Mouse (Mus musculus): Measurements from ENCODE around the gene Hoxb7. TPM values are rescaled to one million over a fixed set of nuclear protein-coding genes. Genes with fewer than 3 reads are reported as not detected.

The Hoxb7 gene
- total RNA-seq, 2 experiments from 2014 or later: not detected

GRCm38 (mm10) chr11:96332105-96332504, 45.7 kb downstream of the Hoxb7 start:
- no peak for DNase-seq (ENCODE audit: low spot score in 2 of 2)

- DNase-seq (ENCODE audit: low spot score in 2 of 2): no peak
Observed at GRCm38 (mm10) chr11:96332618-96333032, 46.2 kb downstream of the Hoxb7 start.

DNA sequence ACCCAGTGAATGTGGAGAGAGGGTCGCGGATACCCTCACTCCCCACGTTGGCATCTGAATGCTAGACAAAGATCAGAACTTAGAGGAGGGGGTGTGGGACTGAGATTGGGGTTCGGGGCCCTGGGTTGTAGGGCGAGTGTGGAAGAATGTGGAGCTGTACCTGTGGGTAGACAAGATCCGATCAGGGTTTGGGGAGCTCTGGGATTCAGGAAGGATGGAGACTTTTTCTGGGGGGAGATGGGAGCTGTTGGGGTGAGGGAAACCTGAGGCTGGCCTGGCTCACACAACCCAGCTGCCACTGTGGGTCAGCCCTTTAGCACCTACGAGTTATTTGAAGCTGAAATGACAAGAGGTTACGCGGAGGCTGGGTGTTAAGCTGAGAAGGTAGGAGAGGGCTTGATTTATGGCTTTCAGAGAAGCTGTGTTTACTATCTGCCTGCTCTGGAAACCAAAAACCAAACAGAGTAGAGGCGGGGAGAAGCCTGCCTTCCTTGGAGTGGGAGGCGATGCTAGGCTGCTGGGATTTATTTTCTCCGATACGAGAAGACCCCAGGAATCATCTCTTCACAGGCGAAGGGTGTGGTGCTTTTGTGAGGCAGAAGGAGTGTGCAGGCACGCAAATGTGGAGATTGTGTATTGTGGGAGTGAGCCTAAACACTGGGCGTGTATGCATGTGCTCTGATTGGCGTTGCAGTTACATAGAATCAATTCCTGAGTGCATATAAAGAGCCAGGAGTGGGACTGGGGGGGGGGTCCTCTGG, 47.0 kb downstream of the Hoxb7 start:
- DNase-seq (ENCODE audit: low spot score in 2 of 2): no peak

- DNase-seq (ENCODE audit: low spot score in 2 of 2): no peak
Observed at GRCm38 (mm10) chr11:96334002-96334364, 47.6 kb downstream of the Hoxb7 start.

DNA sequence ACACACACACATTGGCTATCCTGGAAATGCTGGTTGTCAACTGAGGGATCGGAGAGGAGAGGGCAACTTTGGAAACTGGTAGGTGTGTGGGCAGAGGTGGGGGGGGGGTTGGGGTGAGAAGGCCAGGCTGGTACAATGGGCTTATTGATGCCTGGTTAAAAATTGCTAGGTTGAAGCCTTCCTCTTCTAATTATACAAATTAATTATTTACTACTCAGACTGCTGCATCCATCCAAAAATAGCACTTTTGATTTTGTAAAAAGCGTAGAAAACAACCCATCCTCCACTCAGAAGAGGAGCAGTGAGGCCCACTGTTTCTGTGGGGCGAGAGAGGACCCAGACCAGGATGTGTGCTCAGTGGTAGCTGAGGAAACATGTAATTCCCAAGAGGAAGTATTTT, 48.6 kb downstream of the Hoxb7 start:
- DNase-seq (ENCODE audit: low spot score in 2 of 2): no peak

- no peak for DNase-seq (ENCODE audit: low spot score in 2 of 2)
Observed at GRCm38 (mm10) chr11:96336597-96336996, 50.2 kb downstream of the Hoxb7 start.

DNA sequence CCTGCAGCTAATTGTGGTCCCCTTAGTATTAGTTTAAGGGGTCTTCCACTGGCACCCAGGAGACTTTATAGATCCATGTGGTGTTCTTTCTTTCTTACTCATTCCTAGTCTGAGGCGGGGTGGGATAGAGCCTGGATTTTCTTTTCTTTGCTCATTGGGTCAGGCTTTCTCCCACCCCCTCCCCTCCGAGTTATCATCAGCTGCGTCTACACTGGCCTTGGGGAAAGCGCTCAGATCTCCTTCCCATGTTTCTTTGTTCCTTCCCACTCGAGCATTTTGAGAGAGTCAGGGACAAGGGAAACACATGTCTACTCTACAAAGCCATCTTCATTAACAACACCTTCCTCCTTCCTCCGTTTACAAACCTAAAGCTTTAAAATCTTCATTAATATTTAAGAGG, 50.6 kb downstream of the Hoxb7 start:
- no peak for DNase-seq (ENCODE audit: low spot score in 2 of 2)

DNA sequence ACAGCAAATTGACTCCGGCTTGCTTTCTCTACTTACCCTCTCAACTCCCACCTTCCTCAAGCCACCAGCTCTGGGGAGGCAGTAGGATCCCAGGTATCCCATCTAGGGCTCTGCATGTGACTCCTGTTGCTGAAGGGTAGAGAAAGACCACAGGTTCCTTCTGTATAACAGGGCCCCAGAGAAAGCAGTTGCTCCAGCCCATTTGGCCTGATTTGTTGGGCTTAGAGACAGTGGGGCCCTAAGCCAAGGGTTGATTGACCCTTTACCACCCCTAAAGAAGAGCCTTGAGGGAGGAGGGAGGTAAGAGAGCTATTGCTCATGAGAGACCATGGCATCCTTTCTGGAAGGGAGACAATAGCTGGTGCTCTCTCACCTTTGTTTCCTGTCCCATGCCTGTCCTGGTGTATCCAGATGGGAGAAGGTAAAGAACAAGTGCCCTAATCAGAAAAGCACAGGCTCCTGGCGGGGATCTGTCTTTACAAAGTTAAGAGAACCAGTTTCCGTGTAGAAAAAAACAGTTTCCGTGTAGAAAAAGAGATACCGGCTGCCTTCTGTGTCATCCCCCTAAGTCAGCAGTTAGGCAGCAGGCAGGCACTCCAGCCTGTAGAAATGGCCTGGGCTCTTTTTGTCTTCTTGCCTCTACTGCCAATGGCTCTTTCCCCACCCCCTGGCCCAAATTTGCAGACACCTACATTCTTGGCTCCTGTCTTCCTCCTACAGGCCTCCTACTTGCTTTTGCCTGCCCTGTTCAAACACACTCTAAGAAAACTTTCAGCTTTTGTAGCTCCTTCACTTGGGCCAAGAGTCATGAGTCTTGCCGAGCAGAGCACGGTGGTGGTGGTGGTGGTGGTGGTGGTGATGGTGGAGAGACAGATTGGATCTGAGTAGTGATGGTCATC, 52.8 kb downstream of the Hoxb7 start:
- no peak for DNase-seq (ENCODE audit: low spot score in 2 of 2)

Small RNA genes lying within 50 kb of the gene (microRNA-seq; reads per million reads assigned to microRNA genes)
- gene Mir10a (30.2 to 43.9 reads per million in 2 experiments), gene Mir196a-1 (0 reads per million in 2 experiments)

Other genes with a start within 250 kb of the Hoxb7 start
- gene Ube2z, start 221.2 kb upstream of the Hoxb7 start, total RNA-seq (2021): 10 to 100 TPM; 56.3 to 59.0 TPM
- gene Atp5g1, start 211.0 kb upstream of the Hoxb7 start, total RNA-seq (2021): 100 to 1,000 TPM; 370 to 408 TPM
- gene Calcoco2, start 174.7 kb upstream of the Hoxb7 start, total RNA-seq (2021): under 1 TPM in 1 of 2 experiments, not detected in 1; 0.20 TPM
- under 1 TPM; 0.30 to 0.40 TPM for gene Ttll6, start 152.8 kb upstream of the Hoxb7 start, total RNA-seq (2021)
- not detected for gene Hoxb13, start 92.3 kb upstream of the Hoxb7 start, total RNA-seq (2021)
- not detected for gene Hoxb9, start 15.2 kb upstream of the Hoxb7 start, total RNA-seq (2021)
- gene Hoxb8, start 4.7 kb upstream of the Hoxb7 start, total RNA-seq (2021): not detected
- not detected for gene Hoxb6, start 5.9 kb downstream of the Hoxb7 start, total RNA-seq (2021)
- not detected for gene Hoxb5, start 16.7 kb downstream of the Hoxb7 start, total RNA-seq (2021)
- not detected for gene Hoxb4, start 31.6 kb downstream of the Hoxb7 start, total RNA-seq (2021)
- gene Hoxb3, start 36.7 kb downstream of the Hoxb7 start, total RNA-seq (2021): not detected
- gene Hoxb2, start 63.9 kb downstream of the Hoxb7 start, total RNA-seq (2021): not detected
- gene Hoxb1, start 79.1 kb downstream of the Hoxb7 start, total RNA-seq (2021): not detected
- 1 to 10 TPM; 1.1 to 1.3 TPM for gene Skap1, start 178.0 kb downstream of the Hoxb7 start, total RNA-seq (2021)

Measured in layer of hippocampus, adult 18-20 months (tissue).